Mouse (Mus musculus) midbrain, embryonic 16.5 days (tissue): Measurements from ENCODE around the gene Cyp2c40. TPM values are rescaled to one million over a fixed set of nuclear protein-coding genes. Genes with fewer than 3 reads are reported as not detected.

ENCODE experiments used
- polyA plus RNA-seq: library from polyadenylated mRNA; unstranded; fragments of >200 nt; fragmentation: Nextera tagmentation; extraction: Ambion mirVana; gene quantifications from 2 replicates; pipeline ENCODE4 v1.2.1, GENCODE M21; 2015

Cyp2c40 gene
- polyA plus RNA-seq, 1 experiment from 2014 or later: not detected

Other genes starting within 250 kb of the Cyp2c40 start
- gene Cyp2c67, start 163.8 kb downstream of the Cyp2c40 start, polyA plus RNA-seq: not detected in 2 replicates
- gene Cyp2c68, start 71.8 kb downstream of the Cyp2c40 start, polyA plus RNA-seq: not detected in 2 replicates
- gene Cyp2c69, start 74.0 kb upstream of the Cyp2c40 start, polyA plus RNA-seq: not detected in 2 replicates
- not detected in 2 replicates for gene Cyp2c37, start 179.6 kb upstream of the Cyp2c40 start, polyA plus RNA-seq